Mouse (Mus musculus) retina, postnatal 1 day (tissue): ENCODE results near the gene Grm5.

Experiments used
- DNase-seq: peaks from one replicate; pipeline ENCODE4 v3.0.0-alpha.2; 2012

Grm5 gene

DNA sequence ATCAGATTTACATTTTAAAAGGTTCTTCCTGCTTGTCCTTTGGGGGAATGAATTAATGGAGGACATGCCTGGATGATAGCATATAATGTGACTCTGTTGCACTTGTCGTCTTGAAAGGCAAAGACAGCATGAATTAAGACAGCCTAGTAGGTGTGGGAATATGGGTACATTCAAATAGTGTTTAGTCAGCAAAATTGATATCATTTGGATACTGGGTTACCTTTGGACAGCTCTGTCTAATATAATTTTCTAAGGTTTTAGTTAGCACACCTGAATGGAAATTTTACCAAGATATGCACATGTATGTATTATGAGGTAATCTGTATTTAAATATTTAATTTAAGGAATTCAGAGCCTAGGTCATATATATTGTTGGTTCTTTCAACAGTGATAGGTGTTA lies 353.4 kb downstream of the Grm5 start:
- no peak for DNase-seq

DNA sequence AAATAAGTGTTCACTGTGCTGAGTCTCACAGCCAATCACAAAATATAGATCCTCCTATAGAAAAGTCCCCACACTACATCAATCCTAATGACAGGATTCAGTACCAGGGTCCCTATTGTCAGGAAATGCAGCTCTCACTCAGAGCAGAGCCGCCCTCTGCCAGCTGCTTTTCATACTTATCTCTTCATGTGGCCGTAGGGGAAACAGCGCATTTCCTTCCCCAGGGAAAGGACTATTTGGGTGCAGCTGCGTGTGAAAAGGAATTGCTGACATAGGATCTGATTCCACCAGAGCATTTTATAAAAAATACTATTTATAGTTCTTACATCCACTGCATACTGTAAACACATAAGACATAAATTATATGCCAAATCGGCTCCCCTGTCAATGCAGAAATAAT lies 354.3 kb downstream of the Grm5 start:
- peak; percentile 42 for DNase-seq

DNA sequence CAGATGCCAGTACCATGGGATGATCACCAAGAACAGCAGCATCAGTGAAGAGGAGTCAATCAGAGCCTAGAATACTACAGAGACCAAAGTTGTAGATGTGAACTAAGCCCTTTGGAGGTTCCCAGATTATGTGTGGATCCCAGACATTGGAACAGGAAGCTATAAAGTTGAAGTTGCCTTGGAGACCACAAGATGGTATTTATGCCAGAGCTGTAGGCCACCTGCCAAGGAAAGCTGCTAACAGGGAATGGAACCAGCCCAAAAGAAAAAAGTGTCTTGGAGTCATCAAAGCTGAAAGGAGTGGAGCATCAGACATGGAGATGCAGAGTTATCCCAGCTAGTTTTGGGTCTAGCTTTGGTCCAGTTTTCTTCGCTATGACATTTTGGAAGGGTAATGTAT lies 366.2 kb downstream of the Grm5 start:
- no peak for DNase-seq

DNA sequence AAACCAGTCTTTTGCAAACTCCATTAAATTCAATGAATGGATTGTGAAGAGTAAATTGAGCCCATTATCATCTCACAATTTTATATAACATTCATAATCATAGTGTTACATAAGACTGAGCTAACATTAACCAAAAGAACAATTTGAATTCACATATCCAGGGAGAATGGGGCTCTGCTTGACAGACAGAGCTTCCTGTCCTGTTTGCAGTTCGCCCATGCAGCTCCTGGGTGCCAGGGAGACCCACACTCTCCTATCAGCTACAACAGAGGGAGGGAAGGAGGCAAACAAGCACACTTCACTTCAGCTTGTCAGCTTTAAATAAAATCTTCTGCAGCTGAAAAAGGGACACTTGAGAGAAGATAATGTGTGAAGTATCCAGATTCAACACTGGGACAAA lies 389.2 kb downstream of the Grm5 start:
- no peak for DNase-seq

DNA sequence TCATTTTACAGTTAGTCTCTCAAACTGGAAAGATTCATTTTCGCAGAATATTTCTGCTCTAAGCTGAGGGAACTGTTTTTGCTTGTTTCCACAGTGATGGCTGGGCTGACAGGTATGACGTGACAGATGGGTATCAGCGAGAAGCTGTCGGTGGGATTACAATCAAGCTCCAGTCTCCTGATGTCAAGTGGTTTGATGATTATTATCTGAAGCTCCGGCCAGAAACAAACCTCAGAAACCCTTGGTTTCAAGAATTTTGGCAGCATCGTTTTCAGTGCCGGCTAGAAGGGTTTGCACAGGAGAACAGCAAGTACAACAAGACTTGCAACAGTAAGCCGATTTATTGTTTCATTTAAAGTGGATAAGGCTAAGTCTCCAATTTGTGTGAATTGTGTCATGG lies 391.1 kb downstream of the Grm5 start:
- no peak for DNase-seq

DNA sequence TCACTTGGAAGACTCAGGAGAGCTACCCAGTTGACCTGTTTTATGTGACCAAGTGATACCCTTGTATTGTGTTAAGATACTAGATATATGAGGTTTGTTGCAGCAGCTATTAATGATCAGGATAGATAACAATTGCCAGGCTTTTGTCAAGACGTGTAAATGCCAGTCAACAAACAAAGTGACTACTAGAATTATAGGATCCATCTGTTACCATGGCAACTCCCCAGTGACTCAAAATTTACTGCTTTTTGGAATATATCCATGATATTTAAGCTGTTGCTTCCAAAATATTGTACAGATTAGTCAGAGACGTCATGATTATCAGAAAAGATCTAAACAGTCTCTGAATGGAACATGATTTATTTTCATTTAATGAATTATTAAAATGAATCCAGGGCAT lies 399.5 kb downstream of the Grm5 start:
- DNase-seq = no peak

DNA sequence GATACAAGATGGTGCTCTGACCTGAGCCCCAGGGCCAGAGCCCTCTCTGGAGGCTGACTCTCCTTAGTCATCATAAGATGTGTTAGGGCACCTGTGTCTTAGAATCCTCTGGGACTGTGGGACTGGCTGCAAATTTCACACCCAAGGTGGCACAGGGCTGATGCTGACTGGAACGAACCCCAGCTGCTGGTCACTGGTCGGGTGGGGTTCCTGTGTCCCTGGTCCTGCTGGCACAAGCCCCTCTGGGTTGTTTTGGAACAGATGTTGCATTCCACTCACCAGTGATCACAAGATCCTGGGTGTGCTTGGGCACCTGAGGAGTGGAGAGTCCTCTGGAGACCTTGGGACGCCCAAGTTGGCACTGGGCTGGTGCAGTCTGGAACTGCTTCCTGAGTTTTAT lies 430.5 kb downstream of the Grm5 start:
- no peak for DNase-seq

DNA sequence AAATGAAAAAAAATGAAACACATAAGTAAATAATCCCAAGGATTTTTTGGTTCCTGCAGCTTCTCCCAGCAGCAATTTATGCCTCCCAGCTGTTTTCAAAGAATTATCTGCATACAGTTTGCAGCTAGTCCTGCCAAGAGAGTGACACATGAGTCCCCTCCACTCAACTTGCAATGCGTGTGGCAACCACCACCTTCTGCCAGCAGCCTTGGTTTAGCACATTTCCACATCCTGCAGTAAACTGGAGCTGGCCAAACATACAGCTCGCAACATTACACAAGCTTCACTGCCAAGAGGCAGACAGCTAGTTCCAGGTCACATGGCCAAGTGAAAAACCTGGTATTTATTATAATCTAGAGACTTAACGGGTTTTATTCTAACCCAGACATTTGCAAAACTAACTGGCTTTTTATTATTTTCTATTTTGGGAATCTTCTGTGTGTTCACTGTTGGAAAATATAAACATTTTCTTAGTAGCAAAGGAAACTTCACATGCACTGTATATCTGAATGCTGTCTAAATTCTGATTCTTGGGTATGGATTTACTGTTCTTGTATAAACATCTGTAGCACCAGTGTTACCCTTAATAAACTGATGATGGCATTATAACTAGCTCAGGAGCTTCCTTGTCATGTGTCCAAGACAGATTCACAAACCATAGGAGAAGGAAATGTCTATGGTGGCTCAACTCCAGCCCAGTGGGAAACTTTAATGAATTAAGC lies 443.6 kb downstream of the Grm5 start:
- DNase-seq = no peak

DNA sequence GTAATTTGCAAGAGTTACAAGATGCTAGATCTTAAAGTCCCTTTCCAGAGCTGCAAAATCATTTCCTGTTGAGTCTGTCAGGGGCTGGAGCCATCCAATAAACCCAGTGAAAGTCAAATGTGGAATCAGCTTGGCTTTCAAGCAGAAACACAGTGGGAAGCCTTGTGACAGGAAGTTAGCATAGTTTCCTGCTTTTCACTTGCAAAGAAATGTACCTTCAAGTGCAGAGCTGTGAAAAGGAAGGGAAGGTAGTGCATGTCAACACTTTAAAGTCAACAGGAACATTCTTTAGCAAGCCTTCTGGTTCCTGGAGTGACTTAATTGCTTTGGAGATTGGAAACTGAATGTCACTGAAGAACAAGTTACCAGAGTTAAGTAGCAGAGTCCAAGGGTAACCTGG lies 463.4 kb downstream of the Grm5 start:
- no peak for DNase-seq

DNA sequence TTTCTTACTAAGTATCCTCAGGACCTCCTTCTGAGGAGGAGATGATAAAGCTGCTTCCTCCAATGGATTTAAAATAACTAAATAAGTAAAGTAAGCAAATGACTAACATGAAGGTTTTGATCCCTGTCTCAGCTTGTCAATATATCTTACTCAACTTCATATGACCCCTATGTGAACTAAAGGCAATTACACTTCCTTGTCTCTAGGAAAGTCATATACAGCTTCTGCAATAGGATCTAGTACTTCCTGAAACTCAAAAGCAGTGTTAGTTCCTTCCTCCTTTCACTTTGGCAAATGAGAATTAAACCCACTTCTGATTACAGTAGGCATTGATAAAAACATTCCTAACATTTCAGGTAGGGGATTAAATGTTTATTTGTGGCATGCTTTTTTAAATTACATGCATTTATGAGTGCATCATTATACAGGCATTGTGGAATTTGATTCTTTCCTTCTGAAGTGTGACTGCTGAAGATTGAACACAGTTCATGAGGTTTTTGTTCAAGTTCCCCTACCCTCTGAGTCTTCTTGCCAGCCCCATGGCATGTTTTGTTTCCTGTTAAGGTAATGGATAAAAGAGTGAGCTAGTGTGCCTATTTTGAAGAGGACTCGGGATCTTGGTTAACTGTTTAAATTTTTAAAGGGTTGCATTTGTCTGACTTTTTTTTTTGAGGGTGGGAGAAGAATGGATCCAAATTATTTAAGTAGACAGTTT lies 470.4 kb downstream of the Grm5 start:
- DNase-seq = no peak

DNA sequence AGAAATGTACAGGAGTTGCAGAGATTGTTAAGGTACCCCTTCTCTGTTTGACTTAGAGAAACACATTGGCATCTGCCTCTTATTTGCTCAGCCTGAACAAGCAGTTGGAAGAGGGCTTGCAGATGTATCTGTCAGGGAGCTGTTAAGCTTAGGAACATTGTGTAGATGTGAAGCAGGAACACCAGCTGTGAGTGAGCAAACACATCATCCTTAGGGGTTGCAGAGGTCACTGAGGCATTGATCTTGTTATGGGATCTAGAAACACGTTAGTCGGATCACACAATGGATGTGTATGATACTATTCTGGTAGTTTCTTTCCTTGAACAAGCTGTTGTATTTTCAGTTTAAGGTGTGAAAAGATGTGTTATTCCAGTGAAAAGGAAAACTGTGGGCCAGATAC lies 472.5 kb downstream of the Grm5 start:
- DNase-seq = peak; percentile 1

DNA sequence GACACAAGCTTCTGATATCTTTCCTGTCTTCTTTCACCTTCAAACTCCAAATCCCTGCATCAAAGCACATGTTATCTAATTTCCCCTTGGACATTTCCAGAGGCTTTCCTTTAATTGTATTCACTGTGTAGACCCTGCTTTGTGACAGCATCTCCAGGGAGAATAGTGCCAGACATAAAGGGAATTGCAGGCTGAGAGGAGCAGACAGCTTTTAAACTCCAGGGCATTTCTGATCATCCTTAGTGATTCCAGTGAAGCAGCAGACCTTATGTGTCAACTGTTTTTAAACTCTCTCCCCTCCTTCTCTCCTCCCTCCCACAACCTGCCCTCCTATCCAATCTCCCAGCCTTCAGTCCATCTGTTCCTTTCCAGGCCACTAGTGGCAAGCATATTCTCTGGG lies 507.1 kb downstream of the Grm5 start:
- peak; percentile 56 for DNase-seq

DNA sequence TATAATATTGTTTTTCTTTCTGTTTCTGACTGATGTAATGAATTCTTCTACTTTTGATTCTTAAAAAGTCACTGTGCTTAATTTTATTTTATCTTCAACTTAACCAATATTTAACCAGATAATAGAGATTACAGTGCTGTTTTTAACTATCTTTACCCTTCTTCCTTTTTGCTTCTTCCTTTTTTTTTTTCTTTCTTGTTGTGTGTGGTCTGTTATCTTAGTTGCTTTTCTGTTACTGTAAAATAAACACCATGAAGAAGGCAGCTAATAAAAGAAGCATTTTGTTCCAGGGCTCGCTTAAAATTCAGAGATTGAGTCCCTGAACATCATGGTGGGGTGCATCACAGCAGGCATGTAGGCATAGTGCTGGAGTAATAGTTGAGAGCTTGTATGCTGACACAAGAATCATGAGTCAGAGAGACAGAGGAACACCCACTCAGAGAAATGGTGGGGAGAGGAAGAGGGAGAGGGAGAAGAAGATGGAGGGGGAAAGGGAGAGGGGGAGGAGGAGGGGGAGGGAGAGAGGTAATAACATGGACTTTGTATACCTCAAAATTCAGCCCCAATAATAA lies 512.7 kb downstream of the Grm5 start:
- DNase-seq = no peak

DNA sequence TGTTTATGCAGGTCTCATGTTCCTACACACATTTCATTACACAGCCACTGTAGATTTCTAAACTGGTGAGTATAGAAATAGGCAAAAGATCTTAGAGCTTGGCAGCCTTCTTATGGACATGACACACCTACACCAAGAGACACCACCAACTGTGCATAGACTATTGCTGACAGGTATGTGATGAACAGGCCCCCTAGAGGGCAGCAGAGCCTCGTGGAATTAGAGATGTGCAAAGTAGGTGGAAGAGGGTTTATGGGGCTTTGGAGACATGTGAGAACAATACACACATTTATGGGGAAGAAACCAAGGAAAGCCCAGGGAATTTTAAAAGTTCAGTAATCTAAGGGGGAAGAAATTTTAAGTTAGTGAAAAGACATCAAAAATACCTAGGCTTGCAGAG lies 513.7 kb downstream of the Grm5 start:
- DNase-seq = peak; percentile 76

DNA sequence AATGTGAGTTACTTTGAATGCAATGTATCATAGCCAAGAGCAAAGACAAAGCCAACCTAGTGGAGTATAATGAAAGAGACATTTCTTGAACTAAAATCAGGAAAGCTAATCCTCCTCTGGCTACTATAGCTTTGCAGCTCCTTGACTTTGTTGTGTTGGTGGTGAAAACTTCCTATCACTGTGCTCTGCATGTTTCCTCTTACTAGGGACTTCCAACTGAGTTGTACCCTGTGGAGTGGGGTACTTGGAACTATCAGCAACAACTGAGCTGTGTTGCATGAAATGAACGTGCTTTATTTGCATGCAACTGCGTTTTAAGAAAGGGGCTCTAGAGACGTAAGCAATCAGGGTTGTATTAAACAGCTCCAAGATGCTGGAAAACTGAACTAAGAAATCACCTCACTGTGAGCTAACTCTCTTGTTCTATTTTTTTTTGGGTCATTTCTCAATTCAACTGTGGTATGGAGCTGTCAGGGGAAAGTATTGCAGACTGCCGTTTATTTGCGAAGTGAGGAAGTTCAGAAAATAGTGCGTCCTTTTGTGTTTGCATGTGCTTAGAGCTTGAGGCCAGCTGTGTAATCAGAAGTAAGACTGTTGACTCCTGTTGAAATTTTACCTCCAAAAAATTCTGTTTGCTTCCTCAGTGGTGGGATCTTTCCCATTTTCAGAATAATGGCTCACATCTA lies 532.9 kb downstream of the Grm5 start:
- no peak for DNase-seq

DNA sequence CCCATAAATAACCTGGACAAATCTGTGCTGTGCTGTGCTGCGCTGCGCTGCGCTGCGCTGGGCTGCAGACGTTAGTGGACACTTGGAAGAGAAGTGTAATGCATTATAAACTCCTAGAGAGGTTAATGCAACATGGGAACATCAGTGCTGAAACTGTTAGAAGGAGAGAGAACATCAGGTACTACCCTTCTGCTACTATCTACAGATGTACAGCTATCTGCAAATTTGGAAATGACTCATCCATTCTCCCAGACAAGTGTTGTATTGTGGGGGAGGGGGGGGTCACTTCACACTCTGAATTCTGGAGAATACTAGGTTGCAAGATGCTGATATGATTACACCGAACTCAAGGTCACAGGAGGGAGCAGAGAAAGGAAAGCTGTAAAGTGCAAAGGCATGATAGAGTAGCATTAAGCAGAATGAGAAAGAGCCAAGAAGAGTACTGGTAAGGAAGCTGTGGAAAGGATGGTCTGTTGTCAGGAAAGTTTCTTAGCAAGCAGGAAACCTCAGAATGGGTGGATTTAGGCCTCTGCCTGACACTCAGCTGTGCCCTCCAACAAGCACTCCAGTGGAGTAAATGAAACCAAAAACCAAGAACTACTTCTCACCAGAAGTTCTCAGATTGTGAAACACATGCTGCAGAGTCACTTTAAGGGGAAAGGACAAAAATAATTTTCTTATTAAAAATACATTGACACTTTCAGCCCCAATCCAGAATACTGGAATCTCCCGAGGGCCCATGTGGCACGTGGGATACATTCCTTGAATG lies 544.3 kb downstream of the Grm5 start:
- no peak for DNase-seq

DNA sequence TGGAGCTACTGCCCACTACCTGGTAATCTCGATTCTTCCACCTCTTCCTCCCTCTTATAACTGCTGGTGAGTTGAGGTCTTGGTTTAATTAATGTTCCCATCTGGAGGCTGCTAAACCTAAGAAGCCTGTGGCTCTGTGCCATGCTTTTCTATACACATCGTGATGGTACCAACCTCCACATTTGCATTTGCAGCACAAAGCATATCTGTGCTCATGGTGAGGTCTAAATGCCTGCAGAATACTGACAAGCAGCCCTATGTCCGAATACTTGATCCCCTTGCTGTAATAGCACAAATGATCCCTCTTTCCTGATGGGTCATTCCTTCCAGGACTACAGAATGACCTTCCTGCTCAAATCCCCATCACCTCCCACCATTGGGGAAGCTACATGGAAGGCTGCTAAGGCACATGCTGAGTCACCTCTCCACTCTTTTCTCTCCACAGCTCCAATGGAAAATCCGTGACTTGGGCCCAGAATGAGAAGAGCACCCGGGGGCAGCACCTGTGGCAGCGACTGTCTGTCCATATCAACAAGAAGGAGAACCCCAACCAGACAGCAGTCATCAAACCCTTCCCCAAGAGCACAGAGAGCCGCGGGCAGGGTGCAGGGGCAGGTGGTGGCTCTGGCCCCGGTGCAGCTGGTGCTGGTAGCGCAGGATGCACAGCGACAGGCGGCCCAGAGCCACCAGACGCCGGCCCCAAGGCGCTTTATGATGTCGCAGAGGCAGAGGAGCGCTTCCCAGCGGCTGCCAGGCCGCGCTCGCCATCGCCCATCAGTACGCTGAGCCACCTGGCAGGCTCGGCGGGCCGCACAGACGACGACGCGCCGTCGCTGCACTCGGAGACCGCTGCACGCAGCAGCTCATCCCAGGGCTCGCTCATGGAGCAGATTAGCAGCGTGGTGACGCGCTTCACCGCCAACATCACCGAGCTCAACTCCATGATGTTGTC lies 545.8 kb downstream of the Grm5 start:
- DNase-seq = peak; percentile 71

DNA sequence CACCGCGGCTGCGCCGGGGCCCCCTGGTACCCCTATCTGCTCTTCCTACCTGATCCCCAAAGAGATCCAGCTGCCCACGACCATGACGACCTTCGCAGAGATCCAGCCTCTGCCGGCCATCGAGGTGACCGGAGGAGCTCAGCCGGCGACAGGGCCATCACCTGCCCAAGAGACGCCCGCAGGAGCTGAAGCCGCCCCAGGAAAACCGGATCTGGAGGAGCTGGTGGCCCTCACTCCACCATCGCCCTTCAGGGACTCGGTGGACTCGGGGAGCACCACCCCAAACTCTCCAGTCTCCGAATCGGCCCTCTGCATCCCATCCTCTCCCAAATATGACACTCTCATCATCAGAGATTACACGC lies 546.5 kb downstream of the Grm5 start:
- no peak for DNase-seq

DNA sequence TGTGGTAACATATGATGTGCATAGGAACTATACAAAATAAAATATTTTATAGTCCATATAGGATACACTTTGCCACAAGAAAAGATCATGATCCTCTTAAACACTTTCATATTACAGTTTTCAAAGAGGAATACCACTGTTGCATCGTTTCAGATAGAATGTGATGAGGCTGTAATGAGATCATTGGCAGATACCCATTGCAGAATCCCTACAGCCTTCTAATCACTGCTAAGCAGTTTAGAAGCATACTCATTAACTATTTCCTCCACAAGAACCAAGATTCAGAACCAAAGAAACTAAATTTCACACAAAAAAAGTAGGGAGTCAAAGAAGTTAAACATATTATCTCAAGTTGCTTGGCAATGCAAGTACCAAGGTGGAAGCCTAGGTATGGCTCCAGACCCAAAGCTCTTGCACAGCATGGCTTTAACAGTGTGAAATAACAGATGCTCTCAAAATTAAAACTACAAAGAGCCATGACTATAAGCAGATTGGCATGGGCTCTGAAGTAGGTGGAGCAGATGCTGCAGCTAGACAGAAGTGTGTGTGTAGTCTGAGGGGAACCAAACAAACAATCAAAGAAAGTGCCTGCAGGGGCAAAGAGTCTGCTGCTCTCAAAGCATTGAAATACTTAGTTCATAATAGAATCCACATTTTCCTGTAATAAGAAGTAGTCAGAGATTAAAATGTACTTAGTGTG lies 575.7 kb downstream of the Grm5 start:
- DNase-seq = peak; percentile 16

DNA sequence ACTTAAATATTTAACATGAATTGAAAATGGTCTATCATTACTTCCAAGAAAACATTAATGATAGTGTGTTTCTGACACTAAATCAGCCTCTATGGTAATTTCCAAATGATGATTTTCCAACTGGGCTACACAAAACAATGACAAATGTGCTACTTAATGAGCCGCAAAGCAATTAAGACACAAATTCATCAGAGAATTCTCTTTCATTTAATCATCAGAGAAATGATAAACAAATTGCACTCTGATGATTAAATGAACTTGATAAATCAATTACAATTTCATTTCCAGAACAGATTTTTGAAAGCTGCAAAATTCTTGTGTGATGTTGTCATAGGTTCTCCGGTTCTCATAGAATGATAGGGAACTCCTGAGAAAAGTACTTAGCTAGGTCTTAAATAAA lies 577.6 kb downstream of the Grm5 start:
- DNase-seq = peak; percentile 73
